Mouse (Mus musculus) midbrain, embryonic 13.5 days (tissue): ENCODE results near the gene 4930524B15Rik. TPM values are rescaled to one million over a fixed set of nuclear protein-coding genes. Genes with fewer than 3 reads are reported as not detected.
"Not testable (repeated sequence)": the region's sequence is repeated elsewhere in the genome, so short reads cannot be mapped to it uniquely, and the experiment has no call there.

Experiments
- ATAC-seq: fragments of 200-750 bp; cut with Nextera tagmentation; 2 replicates; pipeline ENCODE4 v1.8.0; 2017; ENCODE audit warnings: mild to moderate bottlenecking, moderate TSS enrichment, moderate library complexity
- H3K27ac ChIP-seq: fragments of 300-500 bp; sonication (generic); 2 replicates; pipeline ENCODE4 v1.5.1; 2015; ENCODE audit warnings: inconsistent platforms, mild to moderate bottlenecking, moderate library complexity
- H3K27me3 ChIP-seq: fragments of 300-500 bp; sonication (generic); 2 replicates; pipeline ENCODE4 v1.6.1; 2015; ENCODE audit warnings: mild to moderate bottlenecking, inconsistent platforms
- H3K36me3 ChIP-seq: fragments of 300-500 bp; sonication (generic); 2 replicates; pipeline ENCODE4 v1.6.1; 2015; ENCODE audit warnings: mild to moderate bottlenecking, inconsistent platforms
- H3K4me1 ChIP-seq: fragments of 300-500 bp; sonication (generic); replicated peaks from 2 replicates; pipeline ENCODE4 v1.6.1; 2015; ENCODE audit warnings: inconsistent platforms
- H3K4me2 ChIP-seq: fragments of 300-500 bp; sonication (generic); replicated peaks from 2 replicates; pipeline ENCODE4 v1.6.1; 2015; ENCODE audit warnings: moderate library complexity, mild to moderate bottlenecking, inconsistent platforms
- H3K4me3 ChIP-seq: fragments of 300-500 bp; sonication (generic); replicated peaks from 2 replicates; pipeline ENCODE4 v1.5.1; 2015; ENCODE audit warnings: mild to moderate bottlenecking, inconsistent platforms
- H3K9ac ChIP-seq: fragments of 300-500 bp; sonication (generic); replicated peaks from 2 replicates; pipeline ENCODE4 v1.6.1; 2015; ENCODE audit warnings: mild to moderate bottlenecking, inconsistent platforms
- H3K9me3 ChIP-seq: fragments of 300-500 bp; sonication (generic); 2 replicates; pipeline ENCODE4 v1.6.1; 2016; ENCODE audit warnings: mild to moderate bottlenecking, inconsistent platforms
- WGBS: fragments of 180-500 bp; shearing (Covaris S2); methylation state at CpG from one replicate; pipeline ENCODE4 v1.1.7; 2015; 5-methylcytosine and 5-hydroxymethylcytosine counted together
- polyA plus RNA-seq: library from polyadenylated mRNA; unstranded; fragments of >200 nt; fragmentation: Nextera tagmentation; extraction: Ambion mirVana; gene quantifications from 2 replicates; pipeline ENCODE4 v1.2.1, GENCODE M21; 2015

Gene 4930524B15Rik
- polyA plus RNA-seq, 1 experiment from 2014 or later = 0.26 TPM

DNA sequence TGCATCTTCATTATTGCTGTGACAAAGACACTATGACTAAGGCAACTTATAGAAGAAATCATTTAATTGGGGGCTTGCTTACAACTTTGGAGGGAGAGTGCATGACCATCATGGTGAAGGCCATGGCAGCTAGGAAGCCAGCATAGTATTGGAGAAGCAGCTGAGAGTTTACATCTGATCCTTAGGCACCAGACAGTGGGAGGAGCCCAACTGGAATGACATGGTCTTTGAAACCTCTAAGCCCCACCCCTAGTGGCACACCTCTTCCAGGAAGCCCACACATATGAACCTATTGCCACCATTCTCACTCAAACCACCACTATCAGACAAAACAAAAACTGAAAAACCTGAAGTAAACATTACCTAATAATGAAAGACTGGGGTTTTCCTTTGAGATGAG is 5.3 kb upstream of the 4930524B15Rik start:
- H3K9me3 ChIP-seq = no peaks in the 10 kb centered on the region
- H3K27ac ChIP-seq = no peak overlapping the region
- H3K36me3 ChIP-seq = no peaks in the 10 kb centered on the region
- H3K9ac ChIP-seq = no peak overlapping the region
- ATAC-seq = no peak
- H3K4me2 ChIP-seq = no peak overlapping the region
- H3K4me1 ChIP-seq = no peaks in the 10 kb centered on the region
- H3K27me3 ChIP-seq = no peaks in the 10 kb centered on the region
- no peak overlapping the region for H3K4me3 ChIP-seq

DNA sequence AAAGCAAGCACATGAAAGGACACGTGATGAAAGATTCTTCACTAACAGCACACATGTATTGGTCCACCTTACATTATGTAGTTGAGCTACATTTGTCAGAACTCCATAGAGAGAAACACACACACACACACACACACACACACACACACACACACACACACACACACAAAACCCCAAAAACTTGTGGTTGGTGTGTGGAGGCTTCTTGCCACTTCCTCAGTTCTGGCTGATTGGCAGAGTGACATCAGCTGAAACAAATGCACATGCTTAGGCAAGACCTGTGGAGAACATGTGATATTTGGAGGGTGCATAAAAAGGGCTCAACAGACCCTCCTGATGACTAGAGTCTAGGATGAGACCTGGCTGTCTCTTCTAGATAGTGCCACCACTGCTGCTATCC is 1.4 kb upstream of the 4930524B15Rik start:
- H3K36me3 ChIP-seq = no peaks in the 10 kb centered on the region
- no peak overlapping the region for H3K9ac ChIP-seq
- no peak overlapping the region for H3K4me2 ChIP-seq
- ATAC-seq = no peak
- WGBS = 100% methylated on average over 1 of the region's 1 CpGs
- H3K4me3 ChIP-seq = no peak overlapping the region
- H3K27ac ChIP-seq = no peak overlapping the region
- no peaks in the 10 kb centered on the region for H3K9me3 ChIP-seq
- peaks cover 4% of the 10 kb centered on the region for H3K4me1 ChIP-seq
- H3K27me3 ChIP-seq = no peaks in the 10 kb centered on the region

DNA sequence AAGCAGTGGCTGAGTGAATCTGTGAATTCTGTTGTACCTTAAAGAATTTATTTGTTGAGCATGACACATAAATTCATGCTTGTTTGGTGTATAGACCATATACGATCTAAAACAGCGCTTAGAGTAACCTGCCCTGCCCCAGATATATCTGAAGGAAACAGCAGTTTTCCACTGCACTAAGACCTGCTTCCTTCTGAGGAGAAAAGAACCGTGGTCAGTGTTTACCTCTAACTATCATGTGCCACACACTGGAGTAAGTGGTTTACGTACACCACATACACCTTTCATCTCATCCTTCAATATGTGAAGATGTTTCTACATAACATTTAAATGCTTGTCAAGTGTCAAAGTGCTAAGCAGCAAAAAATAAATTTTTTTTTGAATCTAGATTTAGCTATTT is 8.7 kb downstream of the 4930524B15Rik start:
- no peaks in the 10 kb centered on the region for H3K36me3 ChIP-seq
- H3K4me2 ChIP-seq = no peak overlapping the region
- no peaks in the 10 kb centered on the region for H3K27me3 ChIP-seq
- WGBS = 86% methylated on average over 4 of the region's 4 CpGs
- H3K4me1 ChIP-seq = no peaks in the 10 kb centered on the region
- no peak overlapping the region for H3K9ac ChIP-seq
- H3K9me3 ChIP-seq = no peaks in the 10 kb centered on the region
- H3K4me3 ChIP-seq = no peak overlapping the region
- no peak overlapping the region for H3K27ac ChIP-seq
- ATAC-seq = no peak

DNA sequence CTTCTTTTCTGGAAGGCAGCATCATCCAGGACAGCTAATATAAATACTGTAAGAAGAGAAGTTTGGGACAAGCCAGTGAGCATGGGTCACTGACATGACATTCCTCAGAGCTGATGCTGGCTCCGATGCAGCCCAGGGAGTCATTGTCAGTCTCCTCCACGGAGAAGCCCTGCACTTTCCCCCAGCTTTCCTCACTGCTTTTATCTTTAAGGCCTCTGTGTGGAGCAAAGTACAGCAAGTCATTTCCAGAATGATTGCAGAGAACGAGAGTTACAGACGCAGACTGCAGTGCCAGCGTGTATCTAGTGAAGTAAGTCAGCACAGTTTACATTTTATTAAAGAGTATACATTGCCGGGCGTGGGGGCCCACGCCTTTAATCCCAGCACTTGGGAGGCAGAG is 9.4 kb downstream of the 4930524B15Rik start:
- WGBS = 67% methylated on average over 8 of the region's 8 CpGs
- peaks cover 4% of the 10 kb centered on the region for H3K9me3 ChIP-seq
- no peaks in the 10 kb centered on the region for H3K27me3 ChIP-seq
- no peak overlapping the region for H3K4me3 ChIP-seq
- no peaks in the 10 kb centered on the region for H3K36me3 ChIP-seq
- H3K4me2 ChIP-seq = no peak overlapping the region
- H3K9ac ChIP-seq = no peak overlapping the region
- no peak for ATAC-seq
- no peak overlapping the region for H3K27ac ChIP-seq
- H3K4me1 ChIP-seq = no peaks in the 10 kb centered on the region

DNA sequence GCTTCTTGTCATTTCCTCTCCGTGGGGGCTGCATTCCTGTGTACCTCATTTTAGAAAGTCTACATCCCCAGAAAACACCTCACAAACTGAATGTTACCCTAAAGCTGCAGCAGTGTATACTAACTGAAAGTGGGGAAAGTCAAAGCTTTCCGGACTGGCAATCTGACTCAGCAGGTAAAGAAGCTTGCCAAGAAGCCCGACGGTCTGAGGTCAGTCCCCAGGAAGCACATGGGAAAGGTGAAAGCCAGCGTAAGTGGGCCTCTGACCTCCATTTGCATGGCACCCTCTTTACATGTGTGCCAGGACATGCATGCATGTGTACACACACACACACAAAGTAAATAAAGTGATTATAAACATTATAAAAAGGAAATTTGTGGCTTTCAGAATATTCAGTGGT is 10.3 kb downstream of the 4930524B15Rik start:
- no peak for ATAC-seq
- Histone ChIP-seq H3K9ac (no peak overlapping the region), H3K4me2 (no peak overlapping the region), H3K4me3 (no peak overlapping the region), H3K27me3 (no peaks in the 10 kb centered on the region), H3K4me1 (no peaks in the 10 kb centered on the region), H3K9me3 (peaks cover 9% of the 10 kb centered on the region), H3K36me3 (no peaks in the 10 kb centered on the region), H3K27ac (no peak overlapping the region)
- WGBS = 76% methylated on average over 5 of the region's 5 CpGs

DNA sequence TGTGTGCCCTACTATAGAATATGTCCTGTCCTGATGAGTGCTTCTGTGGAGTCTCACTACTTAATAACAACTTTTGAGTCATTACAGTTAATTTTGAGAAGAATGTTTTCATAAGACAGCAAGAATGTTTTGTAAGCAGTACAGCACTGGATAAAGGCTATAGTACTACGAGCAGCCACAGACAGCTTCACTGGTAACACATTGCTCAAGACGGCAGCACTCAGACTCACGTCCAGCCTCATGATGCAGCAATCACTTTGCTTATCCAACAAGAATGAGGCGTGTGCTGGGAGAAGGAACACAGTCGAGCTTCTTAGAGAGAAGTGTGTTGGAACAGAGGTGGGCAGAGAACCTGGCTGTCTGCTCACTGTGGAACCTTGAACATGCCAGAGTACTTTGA is 10.7 kb downstream of the 4930524B15Rik start:
- H3K9me3 ChIP-seq = peaks cover 9% of the 10 kb centered on the region
- H3K4me2 ChIP-seq = no peak overlapping the region
- H3K27ac ChIP-seq = no peak overlapping the region
- H3K4me3 ChIP-seq = no peak overlapping the region
- no peaks in the 10 kb centered on the region for H3K36me3 ChIP-seq
- H3K4me1 ChIP-seq = no peaks in the 10 kb centered on the region
- no peaks in the 10 kb centered on the region for H3K27me3 ChIP-seq
- WGBS = 86% methylated on average over 5 of the region's 5 CpGs
- ATAC-seq = no peak
- H3K9ac ChIP-seq = no peak overlapping the region

DNA sequence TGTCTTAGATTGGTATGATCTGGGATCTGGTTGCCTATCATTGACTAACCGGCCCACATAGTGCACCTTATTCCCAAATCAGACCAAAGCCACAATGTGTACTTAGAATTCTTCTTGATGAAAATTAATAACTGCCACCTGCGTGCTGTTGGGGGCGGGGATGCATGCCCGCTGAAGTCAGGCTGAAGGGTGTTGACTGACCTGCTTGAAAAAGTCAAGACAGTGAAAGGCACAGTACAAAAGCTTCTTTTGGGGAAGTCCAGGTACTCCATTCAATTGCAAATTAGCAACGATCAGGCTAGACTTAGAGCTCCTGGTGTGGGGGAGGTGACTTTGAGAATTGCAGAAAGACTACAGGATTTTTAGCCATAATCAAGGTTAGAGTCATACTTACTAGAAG is 14.7 kb downstream of the 4930524B15Rik start:
- peaks cover 13% of the 10 kb centered on the region for H3K9me3 ChIP-seq
- not testable (repeated sequence) for H3K4me3 ChIP-seq, H3K27me3 ChIP-seq, H3K27ac ChIP-seq, ATAC-seq, H3K9ac ChIP-seq, H3K4me1 ChIP-seq, H3K4me2 ChIP-seq, H3K36me3 ChIP-seq
- 87% methylated on average over 5 of the region's 5 CpGs for WGBS

- Histone ChIP-seq H3K9ac (no peak overlapping the region), H3K4me1 (no peaks in the 10 kb centered on the region), H3K27ac (no peak overlapping the region), H3K4me2 (no peak overlapping the region), H3K4me3 (no peak overlapping the region), H3K9me3 (peaks cover 13% of the 10 kb centered on the region), H3K36me3 (no peaks in the 10 kb centered on the region), H3K27me3 (no peaks in the 10 kb centered on the region)
- no peak for ATAC-seq
- WGBS = 89% methylated on average over 7 of the region's 7 CpGs
Measured at GRCm38 (mm10) chr11:31981830-31982229, 16.4 kb downstream of the 4930524B15Rik start.

- not testable (repeated sequence) for H3K4me1 ChIP-seq, H3K4me2 ChIP-seq, H3K36me3 ChIP-seq, ATAC-seq, H3K9ac ChIP-seq, H3K4me3 ChIP-seq, H3K27me3 ChIP-seq, H3K27ac ChIP-seq
- WGBS = 82% methylated on average over 13 of the region's 13 CpGs
- H3K9me3 ChIP-seq = peaks cover 13% of the 10 kb centered on the region
Measured at GRCm38 (mm10) chr11:31982247-31982943, 17.0 kb downstream of the 4930524B15Rik start.

GRCm38 (mm10) chr11:31983249-31983648 is 17.9 kb downstream of the 4930524B15Rik start:
- Histone ChIP-seq H3K4me3 (no peak overlapping the region), H3K4me1 (no peaks in the 10 kb centered on the region), H3K9ac (no peak overlapping the region), H3K9me3 (peaks cover 13% of the 10 kb centered on the region), H3K27me3 (no peaks in the 10 kb centered on the region), H3K27ac (no peak overlapping the region), H3K4me2 (no peak overlapping the region), H3K36me3 (no peaks in the 10 kb centered on the region)
- no peak for ATAC-seq

- Histone ChIP-seq H3K4me1 (no peaks in the 10 kb centered on the region), H3K36me3 (no peaks in the 10 kb centered on the region), H3K4me2 (no peak overlapping the region), H3K9me3 (peaks cover 10% of the 10 kb centered on the region), H3K27ac (no peak overlapping the region), H3K4me3 (no peak overlapping the region), H3K27me3 (no peaks in the 10 kb centered on the region), H3K9ac (no peak overlapping the region)
- no peak for ATAC-seq
- 77% methylated on average over 2 of the region's 2 CpGs for WGBS
Measured at GRCm38 (mm10) chr11:31984786-31985185, 19.4 kb downstream of the 4930524B15Rik start.

DNA sequence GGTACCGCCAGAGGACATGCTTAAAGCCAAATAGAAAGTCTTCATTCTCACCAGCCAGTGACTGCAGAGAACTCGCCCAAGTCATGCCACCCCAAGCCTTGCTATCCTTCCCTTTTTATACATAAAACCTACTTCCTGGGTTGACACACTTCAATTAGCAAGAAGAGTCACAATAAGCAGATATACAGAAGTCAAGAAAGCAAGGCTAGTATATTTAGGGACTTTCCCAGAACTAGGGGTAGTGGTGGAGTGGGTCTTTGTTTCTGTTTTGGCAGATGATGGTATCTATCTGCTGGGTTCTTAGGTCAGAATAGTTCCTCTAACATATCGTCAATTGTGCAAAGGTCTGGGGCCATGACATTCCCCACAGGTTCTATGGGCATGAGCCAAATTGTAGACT is 27.1 kb downstream of the 4930524B15Rik start:
- Histone ChIP-seq H3K9ac (no peak overlapping the region), H3K27ac (no peak overlapping the region), H3K4me2 (no peak overlapping the region), H3K9me3 (no peaks in the 10 kb centered on the region), H3K4me3 (no peak overlapping the region), H3K36me3 (no peaks in the 10 kb centered on the region), H3K27me3 (no peaks in the 10 kb centered on the region), H3K4me1 (no peaks in the 10 kb centered on the region)
- no peak for ATAC-seq
- WGBS = 94% methylated on average over 3 of the region's 3 CpGs

GRCm38 (mm10) chr11:31999716-32000115 is 34.3 kb downstream of the 4930524B15Rik start:
- H3K4me2 ChIP-seq = peak overlapping the region; percentile 50
- peak; percentile 26; the same call in 1 of the 2 replicates for ATAC-seq
- WGBS = 41% methylated on average over 2 of the region's 2 CpGs

More at GRCm38 (mm10) chr11:31999716-32000115, 34.3 kb downstream of the 4930524B15Rik start:
- no peaks in the 10 kb centered on the region for H3K9me3 ChIP-seq
- H3K4me3 ChIP-seq = peak overlapping the region; percentile 56
- H3K9ac ChIP-seq = no peak overlapping the region; the same call in 1 of the 2 replicates
- H3K27me3 ChIP-seq = no peaks in the 10 kb centered on the region
- H3K27ac ChIP-seq = peak overlapping the region; percentile 89
- H3K4me1 ChIP-seq = peaks cover 37% of the 10 kb centered on the region
- peaks cover 16% of the 10 kb centered on the region for H3K36me3 ChIP-seq
